Mouse (Mus musculus) embryonic facial prominence, embryonic 11.5 days (tissue): ENCODE data around the gene Spryd4. TPM values are rescaled to one million over a fixed set of nuclear protein-coding genes. Genes with fewer than 3 reads are reported as not detected.
A peak's percentile ranks its signal among the peaks of the same experiment; 100 is the strongest.
"Not testable (repeated sequence)": the region's sequence is repeated elsewhere in the genome, so short reads cannot be mapped to it uniquely, and the experiment has no call there.

Experiments
- ATAC-seq: fragments of 200-750 bp; cut with Nextera tagmentation; replicated peaks from 2 replicates; pipeline ENCODE4 v1.8.0; 2017; ENCODE audit warnings: low read depth; ENCODE audit not compliant: insufficient number of reproducible peaks, low FRiP score, low TSS enrichment
- DNase-seq: peaks from one replicate; pipeline ENCODE4 v3.0.0-alpha.2; 2015; ENCODE audit warnings: low spot score
- H3K27ac ChIP-seq: fragments of 300-500 bp; sonication (generic); replicated peaks from 2 replicates; pipeline ENCODE4 v1.5.1; 2014; ENCODE audit warnings: mild to moderate bottlenecking, low read depth, low read length, control low read depth
- H3K27me3 ChIP-seq: fragments of 300-500 bp; sonication (generic); 2 replicates; pipeline ENCODE4 v1.6.1; 2014; ENCODE audit warnings: mild to moderate bottlenecking, low read length, moderate library complexity, mixed read lengths; ENCODE audit not compliant: control insufficient read depth, insufficient read depth
- H3K36me3 ChIP-seq: fragments of 300-500 bp; sonication (generic); replicated peaks from 2 replicates; pipeline ENCODE4 v1.6.1; 2014; ENCODE audit warnings: low read depth, mild to moderate bottlenecking, low read length, moderate library complexity, mixed read lengths; ENCODE audit not compliant: control insufficient read depth, insufficient read depth
- H3K4me1 ChIP-seq: fragments of 300-500 bp; sonication (generic); 2 replicates; pipeline ENCODE4 v1.6.1; 2014; ENCODE audit warnings: low read length, mixed read lengths; ENCODE audit not compliant: control insufficient read depth, insufficient read depth
- H3K4me2 ChIP-seq: fragments of 300-500 bp; sonication (generic); 2 replicates; pipeline ENCODE4 v1.6.1; 2014; ENCODE audit warnings: low read depth, mild to moderate bottlenecking, control low read depth, low read length, moderate library complexity
- H3K4me3 ChIP-seq: fragments of 300-500 bp; sonication (generic); 2 replicates; pipeline ENCODE4 v1.5.1; 2014; ENCODE audit warnings: low read depth, low read length, control low read depth
- H3K9ac ChIP-seq: fragments of 300-500 bp; sonication (generic); replicated peaks from 2 replicates; pipeline ENCODE4 v1.6.1; 2014; ENCODE audit warnings: mild to moderate bottlenecking, control low read depth, low read length
- H3K9me3 ChIP-seq: fragments of 300-500 bp; sonication (generic); replicated peaks from 2 replicates; pipeline ENCODE4 v1.6.1; 2016; ENCODE audit warnings: mild to moderate bottlenecking, low read length, inconsistent platforms, mixed read lengths; ENCODE audit not compliant: control insufficient read depth
- WGBS: fragments of 180-500 bp; shearing (Covaris S2); extraction: QIAGEN DNeasy Blood & Tissue Kit; methylation state at CpG from one replicate; pipeline ENCODE4 v1.1.7; 2014; 5-methylcytosine and 5-hydroxymethylcytosine counted together
- polyA plus RNA-seq: library from polyadenylated mRNA; unstranded; fragments of >200 nt; fragmentation: Nextera tagmentation; extraction: Ambion mirVana; gene quantifications from 2 replicates; pipeline ENCODE4 v1.2.1, GENCODE M21; 2014

Spryd4 gene
- polyA plus RNA-seq, result 30.7 and 33.7 TPM in 2 replicates

- peak within 1 kb of the TSS; percentile 73 for H3K9ac ChIP-seq
- H3K4me2 ChIP-seq, result peak within 1 kb of the TSS; percentile 80
- H3K9me3 ChIP-seq, result no peaks in the 10 kb centered on the region
- no peak within 1 kb of the TSS for H3K27ac ChIP-seq
- ATAC-seq (peak; percentile 89), DNase-seq (peak; percentile 97)
- peak within 1 kb of the TSS; percentile 64 for H3K4me3 ChIP-seq
- no peaks in the 10 kb centered on the region for H3K36me3 ChIP-seq
- under 1% methylated on average over 30 of the region's 30 CpGs for WGBS
- H3K27me3 ChIP-seq, result no peaks in the 10 kb centered on the region
- H3K4me1 ChIP-seq, result peaks cover 2% of the 10 kb centered on the region; the same call in 1 of the 2 replicates
Observed at GRCm38 (mm10) chr10:128211390-128212108, at the start of gene Spryd4. TSS of gene Spryd4 (minus strand) at chr10:128211807.

GRCm38 (mm10) chr10:128260376-128260775 is 48.8 kb upstream of the Spryd4 start:
- not testable (repeated sequence) for H3K27me3 ChIP-seq, H3K27ac ChIP-seq, H3K9me3 ChIP-seq, H3K4me1 ChIP-seq, H3K36me3 ChIP-seq, DNase-seq, H3K4me2 ChIP-seq, ATAC-seq, H3K9ac ChIP-seq, H3K4me3 ChIP-seq
- 87% methylated on average over 7 of the region's 7 CpGs for WGBS

- H3K9ac ChIP-seq, result no peak overlapping the region
- no peak overlapping the region for H3K27ac ChIP-seq
- no peak overlapping the region for H3K4me3 ChIP-seq
- no peaks in the 10 kb centered on the region for H3K9me3 ChIP-seq
- 82% methylated on average over 5 of the region's 5 CpGs for WGBS
- no peaks in the 10 kb centered on the region for H3K36me3 ChIP-seq
- H3K4me1 ChIP-seq, result no peaks in the 10 kb centered on the region
- no peaks in the 10 kb centered on the region for H3K27me3 ChIP-seq
- H3K4me2 ChIP-seq, result no peak overlapping the region
- ATAC-seq, result no peak
- no peak for DNase-seq
Observed at GRCm38 (mm10) chr10:128259946-128260345, 48.3 kb upstream of the Spryd4 start.

GRCm38 (mm10) chr10:128258953-128259352 is 47.3 kb upstream of the Spryd4 start:
- H3K4me2 ChIP-seq, result no peak overlapping the region
- no peak overlapping the region for H3K4me3 ChIP-seq
- H3K9ac ChIP-seq, result no peak overlapping the region
- H3K4me1 ChIP-seq, result no peaks in the 10 kb centered on the region
- H3K27ac ChIP-seq, result no peak overlapping the region
- no peaks in the 10 kb centered on the region for H3K9me3 ChIP-seq
- WGBS, result 91% methylated on average over 4 of the region's 4 CpGs
- ATAC-seq (no peak), DNase-seq (no peak)
- H3K27me3 ChIP-seq, result no peaks in the 10 kb centered on the region
- H3K36me3 ChIP-seq, result no peaks in the 10 kb centered on the region

GRCm38 (mm10) chr10:128256328-128256727 is 44.7 kb upstream of the Spryd4 start:
- ATAC-seq (no peak), DNase-seq (no peak)
- WGBS, result 87% methylated on average over 8 of the region's 8 CpGs
- Histone ChIP-seq H3K9me3 (no peaks in the 10 kb centered on the region), H3K4me3 (no peak overlapping the region), H3K27me3 (no peaks in the 10 kb centered on the region), H3K27ac (no peak overlapping the region), H3K4me2 (no peak overlapping the region), H3K9ac (no peak overlapping the region), H3K4me1 (no peaks in the 10 kb centered on the region), H3K36me3 (peaks cover 9% of the 10 kb centered on the region)

- H3K27me3 ChIP-seq, result no peaks in the 10 kb centered on the region
- H3K36me3 ChIP-seq, result peaks cover 11% of the 10 kb centered on the region
- H3K27ac ChIP-seq, result no peak overlapping the region
- H3K4me3 ChIP-seq, result no peak overlapping the region
- H3K9ac ChIP-seq, result no peak overlapping the region
- DNase-seq (no peak), ATAC-seq (no peak)
- no peak overlapping the region for H3K4me2 ChIP-seq
- H3K9me3 ChIP-seq, result no peaks in the 10 kb centered on the region
- no peaks in the 10 kb centered on the region for H3K4me1 ChIP-seq
- 89% methylated on average over 8 of the region's 8 CpGs for WGBS
Observed at GRCm38 (mm10) chr10:128255925-128256324, 44.3 kb upstream of the Spryd4 start.

- no peak within 1 kb of the TSS for H3K9ac ChIP-seq
- ATAC-seq, result no peak
- no peak within 1 kb of the TSS for H3K27ac ChIP-seq
- DNase-seq, result no peak
- 84% methylated on average over 4 of the region's 4 CpGs for WGBS
- no peaks in the 10 kb centered on the region for H3K27me3 ChIP-seq
- H3K9me3 ChIP-seq, result no peaks in the 10 kb centered on the region
- no peak within 1 kb of the TSS for H3K4me3 ChIP-seq
- peaks cover 28% of the 10 kb centered on the region for H3K36me3 ChIP-seq
- no peaks in the 10 kb centered on the region for H3K4me1 ChIP-seq
- no peak within 1 kb of the TSS for H3K4me2 ChIP-seq
Observed at GRCm38 (mm10) chr10:128253677-128254255, 42.2 kb upstream of the Spryd4 start, which contains the start of gene Apon. TSS of gene Apon (plus strand) at chr10:128254096.

GRCm38 (mm10) chr10:128250565-128250964 is 39.0 kb upstream of the Spryd4 start:
- Histone ChIP-seq H3K4me2 (no peak overlapping the region), H3K9ac (no peak overlapping the region), H3K9me3 (no peaks in the 10 kb centered on the region), H3K36me3 (peaks cover 40% of the 10 kb centered on the region), H3K4me1 (no peaks in the 10 kb centered on the region), H3K27me3 (no peaks in the 10 kb centered on the region), H3K4me3 (no peak overlapping the region), H3K27ac (no peak overlapping the region)
- 96% methylated on average over 13 of the region's 13 CpGs for WGBS
- no peak for DNase-seq
- ATAC-seq, result no peak
